Mouse (Mus musculus): ENCODE results near the gene Nr1d2. TPM values are rescaled to one million over a fixed set of nuclear protein-coding genes. Genes with fewer than 3 reads are reported as not detected.

Gene Nr1d2
- polyA plus RNA-seq, 1 experiment from 2014 or later: 5.4 TPM

- H3K36me3 ChIP-seq: no peaks in the 10 kb centered on the region
- no peaks in the 10 kb centered on the region for H3K4me1 ChIP-seq (replicated peaks)
- no peaks in the 10 kb centered on the region for H3K27me3 ChIP-seq
- H3K4me3 ChIP-seq (replicated peaks): no peak overlapping the region
- H3K27ac ChIP-seq: no peak overlapping the region
- H3K4me2 ChIP-seq: no peak overlapping the region
- H3K9ac ChIP-seq (replicated peaks): no peak overlapping the region
- no peak for ATAC-seq (ENCODE audit: insufficient number of reproducible peaks, insufficient read depth, low FRiP score, low TSS enrichment, low read depth)
- no peaks in the 10 kb centered on the region for H3K9me3 ChIP-seq
These were observed 71.9 kb downstream of the Nr1d2 start for GRCm38 (mm10) chr14:18167041-18167440.

Small RNAs within 50 kb of the gene (microRNA-seq; reads per million reads assigned to microRNA genes)
- gene Gm44469: not detected

Other genes starting within 250 kb of the Nr1d2 start
- 16.4 and 21.2 TPM in 2 replicates for gene Nkiras1, start 32.0 kb upstream of the Nr1d2 start, polyA plus RNA-seq (2016; fragmentation: Nextera tagmentation; extraction: Ambion mirVana)
- 430 and 466 TPM in 2 replicates for gene Rpl15, start 32.3 kb upstream of the Nr1d2 start, polyA plus RNA-seq (2016; fragmentation: Nextera tagmentation; extraction: Ambion mirVana)
- 172 and 185 TPM in 2 replicates for gene Ube2e1, start 92.7 kb upstream of the Nr1d2 start, polyA plus RNA-seq (2016; fragmentation: Nextera tagmentation; extraction: Ambion mirVana)

All from limb, embryonic 12.5 days (tissue).